Mouse (Mus musculus): ENCODE measurements around the gene Plcl2.
"Not testable (repeated sequence)": the region's sequence is repeated elsewhere in the genome, so short reads cannot be mapped to it uniquely, and the experiment has no call there.

The Plcl2 gene

DNA sequence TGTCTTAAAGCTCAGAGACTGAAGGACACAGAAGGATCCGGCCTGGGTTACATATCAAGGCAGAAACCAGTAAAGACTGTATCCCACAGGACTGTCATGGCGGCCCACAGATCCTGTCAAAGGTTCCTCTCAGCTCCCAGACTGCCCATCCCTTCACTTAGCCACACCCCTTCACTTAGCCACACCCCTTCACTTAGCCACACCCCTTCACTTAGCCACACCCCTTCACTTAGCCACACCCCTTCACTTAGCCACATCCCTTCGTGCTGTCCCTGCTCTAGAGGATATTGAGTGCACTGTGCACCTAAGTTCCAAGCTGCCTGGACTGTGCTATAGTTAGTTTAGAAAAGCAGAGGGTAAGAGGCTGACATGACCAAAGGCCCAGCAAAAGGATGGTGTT, 118.5 kb downstream of the Plcl2 start:
- DNase-seq (ENCODE audit: low spot score) = no peak

DNA sequence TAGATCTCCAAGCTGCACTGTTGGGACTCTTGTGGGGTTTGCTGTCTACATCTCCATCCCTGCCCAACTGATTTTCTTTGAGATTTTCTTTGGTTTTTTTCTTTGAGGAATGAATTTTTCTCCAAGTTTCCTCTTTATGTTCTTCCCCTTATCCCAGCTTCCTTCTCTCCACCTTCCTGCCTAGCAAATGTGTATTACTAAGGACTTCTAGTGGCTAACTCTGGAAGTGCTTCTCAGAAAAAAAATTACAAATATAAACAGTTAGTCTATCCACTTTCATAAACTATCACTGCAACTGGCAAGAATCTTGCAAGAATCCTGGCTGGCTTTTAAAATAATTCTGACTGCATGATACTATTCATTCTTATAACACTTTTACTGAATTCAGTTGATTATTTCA, 119.5 kb downstream of the Plcl2 start:
- no peak for DNase-seq (ENCODE audit: low spot score)

DNA sequence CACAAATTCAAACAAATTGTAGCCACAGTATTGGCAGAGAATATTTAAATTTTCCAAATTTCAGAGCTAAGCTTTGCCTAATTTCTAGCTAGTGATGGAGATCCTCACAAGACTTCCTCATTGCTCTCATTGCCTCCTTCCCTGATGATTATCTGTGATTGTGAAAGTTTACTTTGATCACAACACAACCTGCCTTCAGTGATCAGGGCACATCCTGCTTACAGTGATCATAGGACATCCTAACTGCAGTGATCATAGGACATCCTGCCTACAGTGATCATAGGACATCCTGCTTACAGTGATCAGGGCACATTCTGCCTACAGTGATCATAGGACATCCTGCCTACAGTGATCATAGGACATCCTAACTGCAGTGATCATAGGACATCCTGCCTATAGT, 121.8 kb downstream of the Plcl2 start:
- DNase-seq (ENCODE audit: low spot score) = not testable (repeated sequence)

DNA sequence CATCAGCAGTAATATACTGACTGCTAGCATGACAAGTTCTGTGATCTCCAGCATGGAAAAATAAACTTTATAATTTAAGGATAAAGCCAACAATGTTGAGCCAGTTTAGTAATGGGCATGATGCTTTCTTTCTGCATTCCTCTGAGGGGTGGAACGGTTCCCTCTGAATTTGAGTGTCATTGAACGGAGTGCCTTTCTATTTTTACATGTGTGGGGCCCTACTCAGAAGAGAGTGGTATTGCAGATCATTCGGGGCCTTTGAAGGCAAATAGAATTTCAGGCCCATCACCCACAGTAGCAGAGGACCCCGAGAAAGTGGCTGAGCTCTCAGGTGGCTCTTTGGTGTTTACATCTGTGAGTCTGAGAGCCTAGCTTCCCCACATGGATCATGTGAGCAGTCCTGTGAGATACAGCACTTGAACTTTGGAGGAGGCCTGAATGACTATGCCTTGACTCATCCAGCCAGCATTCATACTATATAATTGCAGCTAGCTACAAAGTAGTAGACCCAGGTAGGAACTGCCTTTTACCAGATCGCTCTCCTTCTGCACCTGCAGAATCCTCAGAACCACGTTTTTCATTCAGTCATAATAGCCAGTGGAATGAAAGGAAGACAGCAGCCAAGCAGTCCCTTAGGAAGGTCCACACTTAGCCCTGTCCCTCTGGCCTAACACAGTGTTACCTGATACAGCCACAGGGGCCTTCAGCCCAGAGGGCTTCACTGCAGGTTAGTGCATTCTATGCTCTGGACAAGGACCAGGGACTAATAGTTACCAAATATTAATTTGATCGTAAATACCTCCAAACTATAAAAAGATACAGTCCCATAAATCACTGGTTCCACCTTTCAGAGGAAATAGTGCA, 125.0 kb downstream of the Plcl2 start:
- DNase-seq (ENCODE audit: low spot score) = no peak

DNA sequence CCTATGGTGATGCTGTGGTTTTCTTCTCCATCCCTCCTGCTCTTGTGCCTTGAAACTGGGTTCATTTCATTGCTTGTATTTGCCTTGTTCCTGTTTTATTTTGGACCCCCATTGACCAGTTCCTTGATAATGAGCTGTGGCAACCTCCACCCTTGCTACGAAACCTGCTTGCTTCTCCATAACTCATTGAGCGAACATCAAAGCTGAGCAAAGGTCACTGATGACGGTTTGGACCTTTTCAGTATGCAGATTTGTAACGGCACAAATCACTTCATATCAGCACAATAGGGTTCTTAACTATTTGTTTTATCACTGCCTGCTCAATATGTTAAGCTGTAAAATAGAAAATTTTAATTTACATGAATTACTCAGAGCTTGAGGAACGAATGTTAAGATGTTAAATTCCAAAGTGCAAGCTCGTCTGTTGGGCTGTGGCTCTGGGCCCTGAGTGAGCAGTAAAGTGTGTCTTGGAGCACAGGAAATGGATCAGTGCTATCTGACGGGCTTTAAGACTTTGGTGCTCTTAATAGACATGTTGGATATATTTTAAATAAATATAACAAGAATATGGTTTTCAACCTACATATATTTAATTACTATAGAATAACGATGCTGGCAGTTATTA, 126.9 kb downstream of the Plcl2 start:
- no peak for DNase-seq (ENCODE audit: low spot score)

DNA sequence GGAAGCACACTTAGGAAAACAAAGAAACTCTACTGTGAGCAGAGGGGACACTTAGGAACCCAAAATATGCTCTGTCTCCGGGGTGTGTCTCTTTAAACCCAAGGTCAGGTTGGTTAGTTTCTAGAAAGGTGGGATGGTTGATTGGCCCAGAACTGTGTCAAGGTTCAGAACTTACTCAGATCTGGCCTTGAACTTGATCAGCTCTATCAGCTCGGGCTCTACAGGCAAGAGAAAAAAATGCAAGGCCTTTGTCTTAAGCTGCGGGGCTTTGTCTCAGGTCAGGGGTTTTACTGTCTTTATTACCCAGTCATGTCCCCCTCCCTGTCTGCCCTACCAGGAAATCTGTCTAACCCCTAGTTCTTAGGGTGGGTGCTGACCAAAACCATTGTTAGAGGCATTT, 129.6 kb downstream of the Plcl2 start:
- DNase-seq (ENCODE audit: low spot score) = no peak

DNA sequence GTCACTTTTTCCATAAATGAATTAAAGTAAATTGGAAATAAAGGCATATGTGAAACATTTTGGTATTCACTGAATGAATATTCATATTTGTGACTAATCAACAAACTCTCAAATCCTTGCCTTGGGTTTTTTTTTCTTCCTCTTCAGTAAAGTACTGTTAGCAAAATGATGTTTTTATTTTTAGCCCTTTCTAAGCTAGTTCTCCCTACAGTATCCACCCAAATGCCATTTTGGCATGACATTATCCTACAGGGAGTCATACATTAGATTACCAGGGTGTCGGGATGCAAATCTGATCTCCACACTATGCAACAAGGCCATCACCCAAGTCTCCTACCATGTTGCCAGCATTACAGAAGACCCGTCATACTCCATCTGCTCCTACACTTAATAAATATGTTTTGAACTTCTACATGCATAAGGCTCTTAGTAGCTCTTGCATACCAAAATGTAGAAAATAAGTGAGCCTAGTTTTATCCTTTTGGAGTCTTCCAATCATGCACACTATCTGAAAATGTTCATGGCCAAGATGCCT, 131.9 kb downstream of the Plcl2 start:
- DNase-seq (ENCODE audit: low spot score) = no peak

DNA sequence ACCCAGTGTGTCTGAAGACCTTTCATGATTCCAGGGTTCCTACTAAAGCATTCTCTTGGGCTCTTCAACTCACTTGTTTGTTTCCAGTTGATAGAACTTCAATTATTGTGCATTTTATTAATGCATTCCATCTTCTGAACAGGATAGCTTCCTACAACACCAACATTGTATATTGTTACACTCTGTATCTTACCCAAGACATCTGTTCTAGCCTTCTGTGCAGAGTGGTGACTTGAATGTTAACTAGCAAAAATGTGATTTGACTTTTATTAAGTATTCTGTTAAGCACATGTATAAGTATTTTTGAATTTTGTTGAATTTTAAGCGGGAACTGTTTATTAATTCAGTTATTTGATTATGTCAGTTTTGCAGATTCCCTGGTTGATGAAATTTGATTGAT, 132.7 kb downstream of the Plcl2 start:
- DNase-seq (ENCODE audit: low spot score) = no peak

DNA sequence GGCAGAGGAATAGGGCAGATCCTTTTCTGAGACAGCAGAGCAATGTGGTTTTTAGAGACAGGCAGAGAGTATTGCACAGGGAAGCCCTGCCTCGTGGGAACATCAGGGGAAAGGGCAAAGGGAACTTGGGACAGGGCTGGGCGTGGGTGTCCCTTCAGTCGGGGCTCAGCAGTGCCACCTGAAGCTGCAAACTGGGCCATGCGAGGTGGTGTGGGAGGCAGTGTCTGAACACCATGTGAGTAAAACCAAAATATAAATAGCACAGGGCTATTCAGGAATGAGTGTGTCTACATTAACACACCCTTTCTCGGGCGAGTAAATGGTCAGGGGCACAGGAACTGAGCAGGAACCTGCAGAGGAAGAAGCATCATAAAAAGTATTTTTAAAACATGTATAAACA, 134.2 kb downstream of the Plcl2 start:
- DNase-seq (ENCODE audit: low spot score) = peak; percentile 18

DNA sequence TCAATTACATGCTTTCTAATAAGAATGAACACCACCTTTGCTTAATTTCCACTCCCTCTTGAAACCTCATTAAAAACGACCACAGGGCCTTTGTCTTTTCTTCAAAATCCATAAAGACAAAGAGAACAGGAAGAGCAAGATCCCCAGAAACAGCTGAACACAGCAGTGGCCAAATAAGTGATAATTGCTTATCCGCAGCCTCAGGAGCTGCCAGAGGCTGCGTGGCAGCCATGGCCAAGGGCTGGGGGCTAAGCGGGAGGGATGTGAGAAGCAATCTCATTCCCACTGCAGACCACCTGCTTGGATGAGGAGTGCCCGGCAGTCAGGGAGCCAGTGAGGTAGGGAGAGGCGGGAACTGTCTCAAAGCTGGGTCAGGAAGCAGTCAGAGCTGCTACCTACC, 134.8 kb downstream of the Plcl2 start:
- DNase-seq (ENCODE audit: low spot score) = no peak

DNA sequence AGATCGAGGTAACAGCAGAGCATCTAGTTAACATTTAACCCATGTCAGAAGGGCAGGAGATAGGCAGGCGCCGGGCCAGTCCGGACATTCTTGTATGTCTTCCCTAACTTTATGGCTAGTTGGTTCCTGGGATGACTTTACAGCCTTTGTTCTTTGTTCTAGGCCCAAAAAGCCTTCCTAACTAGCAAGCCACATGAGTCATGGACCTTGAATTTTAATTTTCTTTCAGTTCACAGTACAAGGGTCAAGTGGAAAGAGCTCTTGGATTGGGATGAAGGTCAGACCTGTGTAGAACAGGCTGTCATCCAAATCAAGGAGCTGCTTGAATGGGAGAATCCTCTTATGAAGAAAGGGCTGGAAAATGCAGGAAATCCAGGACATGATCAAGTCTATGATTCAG, 138.9 kb downstream of the Plcl2 start:
- DNase-seq (ENCODE audit: low spot score) = not testable (repeated sequence)

DNA sequence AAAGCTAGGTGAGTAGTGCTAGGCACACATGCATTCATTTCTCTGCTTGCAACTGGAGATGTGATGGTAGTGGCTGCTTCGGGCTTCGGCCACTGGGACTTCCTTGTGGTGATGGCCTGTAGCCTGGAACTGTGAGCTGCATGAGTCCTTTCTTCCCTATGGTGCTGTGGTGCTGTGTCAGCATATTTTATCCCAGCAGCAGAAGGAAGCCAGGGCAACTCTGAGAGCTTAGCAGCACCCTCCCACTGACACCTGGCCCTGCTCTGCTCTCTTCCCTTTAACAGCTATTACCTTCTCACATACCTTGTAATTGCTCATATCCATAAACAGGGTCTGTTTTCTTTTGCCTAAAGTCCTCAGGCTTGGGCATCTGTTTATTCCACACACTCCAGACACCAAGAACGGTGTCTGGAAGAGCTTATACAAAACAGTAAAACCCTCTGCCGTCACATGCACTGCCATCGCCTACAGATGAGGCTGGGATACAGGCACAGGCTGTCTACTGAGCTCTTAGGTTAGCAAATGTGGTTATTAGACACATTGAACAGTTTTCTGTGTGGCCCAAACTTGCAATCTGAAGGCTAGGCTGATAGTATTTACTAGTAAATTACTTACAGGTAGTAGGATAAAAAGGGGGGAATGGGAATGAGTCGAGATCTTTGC, 139.7 kb downstream of the Plcl2 start:
- no peak for DNase-seq (ENCODE audit: low spot score)

DNA sequence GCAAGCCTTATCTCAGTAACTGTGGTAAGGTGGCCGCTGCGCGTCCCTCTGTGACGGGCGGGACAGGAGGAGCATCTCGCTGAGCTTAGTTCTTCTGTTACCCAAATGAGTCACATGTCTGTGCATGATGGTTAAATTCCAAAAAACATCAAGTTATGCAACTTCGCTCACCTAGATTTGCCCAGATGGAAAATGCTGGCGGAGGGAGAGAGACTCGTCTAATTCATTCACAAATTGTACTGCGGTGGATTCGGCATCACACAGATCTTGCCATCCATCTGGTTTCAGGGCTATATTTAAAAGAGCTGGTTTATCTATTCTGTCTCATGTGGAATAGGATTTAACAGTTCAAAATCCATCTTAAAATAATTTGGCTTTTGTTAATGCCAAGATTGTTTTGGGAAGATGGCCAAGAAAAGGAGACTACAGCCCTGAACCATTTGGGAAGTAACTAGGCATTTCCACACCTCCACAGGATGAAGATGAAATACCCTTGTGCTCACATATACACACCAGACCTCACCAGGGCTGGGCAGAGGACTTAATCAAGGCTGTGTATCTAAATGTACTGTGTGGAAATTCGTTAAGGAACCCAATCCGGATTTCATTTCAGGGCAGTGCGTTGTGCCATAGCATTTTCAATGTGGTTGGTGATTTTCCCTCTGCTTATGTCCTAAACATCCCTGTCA, 141.5 kb downstream of the Plcl2 start:
- no peak for DNase-seq (ENCODE audit: low spot score)

DNA sequence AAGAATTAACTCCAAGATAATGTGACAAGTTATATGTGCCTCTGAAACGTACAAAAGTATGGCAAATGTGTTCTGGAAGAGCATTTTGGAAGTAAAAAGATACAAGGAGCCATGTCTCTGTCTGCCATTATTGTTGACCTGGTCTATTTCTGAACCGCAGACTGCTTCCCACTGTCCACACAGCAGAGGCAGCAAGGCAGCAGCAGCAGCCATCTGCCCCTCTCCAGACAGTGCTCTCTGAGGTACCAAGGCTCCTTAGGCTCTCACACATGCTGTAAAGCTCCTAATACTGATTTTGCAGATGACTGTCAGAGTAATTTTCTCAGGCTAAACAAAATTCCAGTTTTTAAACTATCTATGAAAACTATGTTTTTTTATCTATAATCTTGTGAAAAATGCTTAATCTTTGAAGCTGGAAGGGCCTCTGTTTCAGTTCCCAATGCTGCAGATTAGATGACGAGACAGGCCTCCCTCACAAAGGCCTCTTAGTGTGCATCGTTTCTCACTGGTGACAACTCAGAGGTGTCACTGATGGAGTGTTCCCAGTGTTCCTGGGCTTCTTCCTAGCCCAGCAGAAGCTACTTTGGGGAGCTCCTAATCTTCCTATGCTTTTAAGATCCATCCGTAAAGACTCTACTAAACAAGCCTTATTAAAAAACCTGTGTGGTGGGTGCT, 145.7 kb downstream of the Plcl2 start:
- DNase-seq (ENCODE audit: low spot score) = no peak

DNA sequence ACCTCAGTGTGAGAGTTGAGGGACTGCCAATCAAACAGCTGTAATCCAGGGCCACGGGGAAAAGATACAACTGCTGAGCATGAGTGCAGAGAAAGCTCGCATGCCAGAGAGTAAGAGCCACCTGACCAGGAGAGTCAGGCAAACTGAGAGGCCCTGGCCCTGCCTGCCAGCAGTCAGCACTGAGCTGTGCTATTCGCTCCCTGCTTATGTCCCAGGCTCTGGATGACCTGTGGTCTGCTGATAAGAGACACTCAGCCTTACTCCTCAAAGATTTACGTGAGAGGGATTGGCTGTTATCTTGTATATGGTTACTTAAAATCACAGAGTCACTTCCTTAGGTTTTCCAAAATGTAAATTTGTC, 146.2 kb downstream of the Plcl2 start:
- DNase-seq (ENCODE audit: low spot score) = no peak

DNA sequence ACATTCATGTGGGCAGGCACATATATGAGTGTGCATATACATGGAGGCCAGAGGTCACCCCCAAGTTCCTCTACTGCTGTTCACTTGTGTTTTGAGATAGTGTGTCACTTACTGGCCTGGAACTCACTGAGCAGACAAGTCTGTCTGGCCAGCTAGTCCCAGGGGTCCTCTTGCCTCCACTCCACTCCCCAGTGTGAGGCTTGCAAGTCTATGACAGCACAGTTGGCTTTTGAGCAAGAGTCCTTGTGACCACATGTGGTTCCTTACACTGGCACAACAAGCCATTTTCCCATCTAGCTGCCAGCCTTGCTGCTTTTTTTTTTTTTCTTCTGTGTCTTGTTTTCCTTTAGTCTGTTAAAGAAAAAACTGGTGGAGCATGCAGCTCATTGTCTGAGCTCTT, 148.1 kb downstream of the Plcl2 start:
- DNase-seq (ENCODE audit: low spot score) = no peak

DNA sequence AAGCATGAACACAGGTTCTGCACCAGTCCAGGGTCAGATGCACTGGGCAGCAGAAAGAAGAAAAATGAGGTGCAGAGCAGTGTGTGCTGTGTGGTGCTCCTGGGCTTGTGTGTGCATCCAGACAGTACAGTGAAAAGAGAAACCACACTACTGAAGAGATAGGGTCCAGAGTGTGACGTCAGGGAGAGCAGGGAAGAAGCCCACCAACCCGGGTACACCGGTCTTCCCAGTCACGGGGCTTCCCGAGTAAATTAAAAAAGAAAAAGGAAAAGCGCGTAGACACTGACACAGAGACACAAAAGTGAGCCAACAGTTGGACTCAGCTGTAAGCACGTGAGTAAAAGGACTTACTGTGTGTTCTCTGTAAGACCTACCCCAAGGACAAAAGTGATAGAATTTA, 149.7 kb downstream of the Plcl2 start:
- no peak for DNase-seq (ENCODE audit: low spot score)

DNA sequence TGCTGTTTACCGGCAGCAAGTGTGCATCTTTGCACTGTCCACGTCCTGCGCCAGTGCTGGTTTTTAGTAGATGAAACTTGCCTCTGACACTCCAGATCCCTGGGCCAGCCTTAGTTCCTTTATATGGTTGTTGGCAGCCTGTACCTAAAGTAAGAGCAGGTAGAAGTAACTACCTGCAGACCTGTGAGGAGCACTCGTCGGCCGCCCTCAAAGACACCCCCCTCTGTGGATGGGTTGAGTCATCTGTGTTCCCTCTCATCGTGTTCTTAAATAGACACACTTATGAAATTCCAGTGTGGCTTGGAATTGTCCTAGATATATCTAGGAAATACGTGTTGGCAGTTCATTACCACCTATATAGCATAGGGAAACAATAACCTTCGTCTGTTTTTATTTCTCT, 158.4 kb downstream of the Plcl2 start:
- no peak for DNase-seq (ENCODE audit: low spot score)

DNA sequence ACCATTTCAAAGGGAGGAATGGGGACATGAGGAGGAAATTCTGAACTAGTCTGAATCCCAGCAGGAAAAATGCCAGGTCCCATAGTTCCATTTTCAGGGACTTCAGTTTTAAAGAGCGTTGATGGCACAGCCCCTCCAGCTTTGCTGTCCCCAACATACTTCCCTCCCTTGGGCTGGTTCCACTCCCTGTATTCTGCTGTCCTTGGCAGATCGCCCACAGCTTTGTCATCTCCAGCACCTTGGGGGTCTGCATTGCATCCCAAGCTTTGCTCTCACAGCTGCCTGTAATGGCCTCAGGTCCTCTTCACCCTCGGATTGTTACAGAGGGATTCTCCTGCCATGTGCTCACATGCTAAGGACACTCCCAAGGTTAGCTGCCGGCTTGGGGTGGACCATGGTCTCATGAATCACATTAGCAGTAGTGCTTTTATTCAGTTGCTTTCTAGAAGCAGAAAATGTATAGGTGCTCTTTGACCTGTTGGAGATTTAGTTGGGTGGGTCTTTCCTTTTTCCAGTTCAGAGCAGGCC, 159.5 kb downstream of the Plcl2 start:
- no peak for DNase-seq (ENCODE audit: low spot score)

DNA sequence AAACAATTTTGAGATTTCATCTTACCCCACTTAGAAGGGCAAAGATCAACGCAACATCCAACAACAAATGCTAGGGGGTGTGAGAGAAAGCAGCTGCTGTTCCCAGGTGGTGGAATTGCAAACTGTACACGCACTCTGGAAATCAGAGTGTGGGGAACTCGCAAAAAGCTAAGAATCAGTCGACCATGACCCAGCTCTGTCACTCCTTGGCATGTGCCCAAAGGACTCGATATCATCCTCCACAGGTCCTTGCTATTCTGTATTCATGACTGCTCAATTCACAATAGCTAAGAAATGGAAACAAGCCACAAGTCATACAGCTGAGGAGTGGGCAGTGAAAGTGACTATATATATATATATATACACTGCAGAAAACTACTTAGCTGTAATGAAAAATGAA, 162.2 kb downstream of the Plcl2 start:
- no peak for DNase-seq (ENCODE audit: low spot score)

DNA sequence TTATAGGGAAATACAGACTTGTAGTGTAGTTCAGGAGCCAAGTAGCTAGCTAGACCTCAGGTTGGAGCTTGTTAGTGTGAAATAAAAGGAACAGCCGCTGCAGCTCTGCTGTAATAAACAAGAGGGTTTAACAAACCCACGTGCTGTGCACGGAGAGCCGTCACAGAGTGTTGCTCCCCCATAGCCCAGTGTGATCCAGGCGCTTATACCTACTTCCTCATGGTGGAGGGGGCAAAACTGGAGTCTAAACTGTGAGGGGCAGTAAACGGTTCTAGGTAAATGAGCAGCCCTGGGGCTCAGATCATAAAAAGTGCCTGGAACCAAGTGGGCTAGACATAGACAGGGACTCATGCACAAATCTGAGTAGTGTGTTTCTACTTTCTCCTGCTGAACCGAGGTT, 165.4 kb downstream of the Plcl2 start:
- no peak for DNase-seq (ENCODE audit: low spot score)

DNA sequence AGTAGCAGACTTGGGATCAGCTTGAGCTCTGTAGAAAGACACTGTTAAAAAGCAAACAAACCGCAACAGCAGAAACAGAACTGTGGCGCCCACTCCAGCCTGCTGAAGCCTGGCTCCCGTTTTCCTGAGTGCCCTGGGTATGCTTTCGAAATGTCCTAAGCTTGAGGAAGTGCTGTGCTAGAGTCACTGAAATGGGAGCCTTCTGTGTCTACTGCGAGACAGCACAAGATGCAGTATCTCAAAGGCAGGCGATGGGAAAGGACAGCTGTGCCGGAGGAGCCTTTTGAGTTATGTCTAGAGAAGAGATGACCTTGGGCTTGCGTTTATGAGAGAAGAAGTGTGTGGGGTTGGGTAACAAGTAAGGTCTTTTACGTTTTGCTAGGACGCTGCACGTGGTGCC, 166.0 kb downstream of the Plcl2 start:
- peak; percentile 25 for DNase-seq (ENCODE audit: low spot score)
